Mouse (Mus musculus): Measurements from ENCODE around the gene Ccdc85c. TPM values are rescaled to one million over a fixed set of nuclear protein-coding genes. Genes with fewer than 3 reads are reported as not detected.
A peak's percentile ranks its signal among the peaks of the same experiment; 100 is the strongest.

Gene Ccdc85c
- polyA plus RNA-seq (2017; shearing (Covaris generic)), result under 1 TPM; 0.21 to 0.33 (median 0.28) TPM

GRCm38 (mm10) chr12:108274661-108275507, at the start of gene Ccdc85c:
TSS of gene Ccdc85c (minus strand) at chr12:108275425.
- ATAC-seq, result peak; percentile 7

GRCm38 (mm10) chr12:108320096-108320495, 44.9 kb upstream of the Ccdc85c start:
- ATAC-seq, result no peak

GRCm38 (mm10) chr12:108318499-108318898, 43.3 kb upstream of the Ccdc85c start:
- ATAC-seq, result no peak

GRCm38 (mm10) chr12:108317826-108318430, 42.7 kb upstream of the Ccdc85c start:
- no peak for ATAC-seq

- ATAC-seq, result no peak
These were observed 42.0 kb upstream of the Ccdc85c start for GRCm38 (mm10) chr12:108317201-108317738.

GRCm38 (mm10) chr12:108316655-108317054, 41.4 kb upstream of the Ccdc85c start:
- ATAC-seq, result no peak

GRCm38 (mm10) chr12:108315818-108316217, 40.6 kb upstream of the Ccdc85c start:
- ATAC-seq, result no peak

- ATAC-seq, result no peak
These were observed 38.1 kb upstream of the Ccdc85c start for GRCm38 (mm10) chr12:108313244-108313772.

GRCm38 (mm10) chr12:108312432-108312851, 37.2 kb upstream of the Ccdc85c start:
- no peak for ATAC-seq

GRCm38 (mm10) chr12:108311741-108312290, 36.6 kb upstream of the Ccdc85c start:
- ATAC-seq, result no peak

GRCm38 (mm10) chr12:108310456-108311027, 35.3 kb upstream of the Ccdc85c start:
- ATAC-seq, result no peak

GRCm38 (mm10) chr12:108310041-108310440, 34.8 kb upstream of the Ccdc85c start:
- ATAC-seq, result no peak

GRCm38 (mm10) chr12:108309116-108309794, 34.0 kb upstream of the Ccdc85c start:
- no peak for ATAC-seq

GRCm38 (mm10) chr12:108308363-108308856, 33.2 kb upstream of the Ccdc85c start:
- ATAC-seq, result no peak

- no peak for ATAC-seq
These were observed 32.3 kb upstream of the Ccdc85c start for GRCm38 (mm10) chr12:108307553-108307952.

GRCm38 (mm10) chr12:108305812-108306794, 30.9 kb upstream of the Ccdc85c start, which contains the start of gene Hhipl1:
TSS of gene Hhipl1 (plus strand) at chr12:108306270.
- ATAC-seq, result no peak

- ATAC-seq, result no peak
These were observed 29.9 kb upstream of the Ccdc85c start for GRCm38 (mm10) chr12:108305172-108305571.

GRCm38 (mm10) chr12:108303778-108304365, 28.6 kb upstream of the Ccdc85c start:
- ATAC-seq, result no peak

- ATAC-seq, result no peak
These were observed 25.8 kb upstream of the Ccdc85c start for GRCm38 (mm10) chr12:108301006-108301405.

GRCm38 (mm10) chr12:108297033-108297432, 21.8 kb upstream of the Ccdc85c start:
- ATAC-seq, result no peak
